Mouse (Mus musculus) T-helper 1 cell (primary cell): ENCODE measurements around the gene Ehmt1.

Experiments used
- in situ Hi-C: fragments of 300-600 bp; cut with MboI, MseI; formaldehyde crosslinking; loops from one replicate; pipeline ENCODE4 v1.15.1; 2025; ENCODE audit warnings: high pct_unique_total_duplicates

Ehmt1 gene

DNA sequence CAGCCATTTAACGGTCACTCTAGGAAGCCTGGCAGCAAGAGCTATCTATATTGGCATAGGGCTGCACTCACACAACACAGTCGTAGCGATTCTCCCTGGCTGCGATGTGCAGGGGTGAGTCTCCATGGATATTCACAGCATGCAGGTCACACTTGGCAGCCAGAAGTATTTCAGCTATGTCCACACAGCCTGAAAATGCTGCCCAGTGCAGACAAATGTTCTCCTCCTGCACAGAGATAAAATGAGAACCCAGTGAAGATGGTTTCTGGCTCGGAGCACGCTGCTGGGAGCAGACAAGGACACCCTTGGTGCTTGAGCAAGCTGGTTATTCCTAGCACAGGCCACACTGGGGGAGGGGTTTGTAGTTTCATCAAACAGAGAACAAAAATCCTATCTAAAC, 113.3 kb downstream of the Ehmt1 start:
- in situ Hi-C loops, result loop anchor here (25.0 kb wide), 1 partner anchor 1619 kb away; no protein-coding TSS in a partner anchor

DNA sequence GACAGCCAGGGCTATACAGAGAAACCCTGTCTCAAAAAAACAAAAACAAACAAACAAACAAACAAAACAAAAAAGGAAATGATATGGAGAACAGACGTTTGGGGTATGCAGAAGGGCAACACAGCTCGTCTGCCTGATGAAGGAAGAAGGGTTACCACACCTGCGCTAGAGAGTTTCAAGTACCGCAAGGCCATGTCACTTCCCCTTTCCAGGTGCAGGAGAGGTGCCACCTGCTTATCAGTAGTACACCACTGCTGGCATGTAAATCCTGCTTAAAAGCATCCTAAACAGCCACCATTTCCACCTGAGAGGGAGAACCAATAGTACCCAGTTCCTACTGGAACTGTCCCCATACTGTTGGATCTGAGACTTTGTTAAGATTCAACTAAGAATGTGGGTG, 113.8 kb downstream of the Ehmt1 start:
- in situ Hi-C loops, result loop anchor here (25.0 kb wide), 1 partner anchor 1618 kb away; no protein-coding TSS in a partner anchor

DNA sequence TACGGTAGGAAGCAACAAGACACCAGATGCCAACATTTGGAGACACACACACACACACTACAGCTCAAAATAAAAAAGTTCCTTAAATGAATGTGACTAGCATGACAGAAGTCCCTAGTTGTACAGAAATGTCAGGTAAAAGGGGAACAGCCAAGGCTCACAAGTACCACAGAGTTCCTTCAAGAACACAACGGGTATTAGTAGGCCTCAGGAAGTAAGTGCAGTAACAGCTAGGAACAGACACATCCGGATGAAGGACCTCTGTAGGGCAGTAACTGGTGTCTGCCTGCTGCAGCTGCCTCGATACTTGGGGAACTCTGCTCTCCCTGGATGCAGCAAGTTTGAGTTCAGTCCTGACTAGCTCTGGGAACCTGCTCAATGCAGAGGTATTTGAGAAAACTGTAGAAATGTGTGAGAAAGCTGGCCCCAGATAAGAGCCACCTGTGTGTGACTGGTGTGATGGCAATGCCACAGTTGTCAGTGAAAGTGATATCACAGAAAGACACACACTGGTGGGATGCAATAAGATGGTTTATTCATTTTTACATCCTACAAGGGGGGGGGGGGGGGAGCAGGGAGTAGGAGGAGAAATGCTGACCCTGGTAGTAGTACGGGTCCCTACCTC, 122.5 kb downstream of the Ehmt1 start:
- in situ Hi-C loops, result no loop called here

DNA sequence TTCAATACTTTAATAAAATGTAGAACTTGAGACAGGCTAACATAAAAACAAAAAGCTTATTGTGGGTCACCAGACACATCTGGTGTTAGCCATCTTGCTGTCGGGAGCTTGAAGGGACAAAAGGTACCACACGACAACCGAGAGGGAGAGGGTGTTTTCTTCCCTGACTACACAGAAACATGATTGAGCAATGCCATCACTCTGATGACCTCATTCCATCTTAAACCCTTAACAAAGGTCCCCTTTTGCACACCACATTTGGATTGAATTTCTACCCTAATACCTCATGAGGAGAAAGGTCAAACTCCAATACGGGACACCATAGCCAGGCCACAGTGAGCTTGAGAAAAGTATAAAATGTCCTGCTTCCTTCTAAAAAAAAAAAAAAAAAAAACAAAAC, 132.2 kb downstream of the Ehmt1 start:
- in situ Hi-C loops, result no loop called here

DNA sequence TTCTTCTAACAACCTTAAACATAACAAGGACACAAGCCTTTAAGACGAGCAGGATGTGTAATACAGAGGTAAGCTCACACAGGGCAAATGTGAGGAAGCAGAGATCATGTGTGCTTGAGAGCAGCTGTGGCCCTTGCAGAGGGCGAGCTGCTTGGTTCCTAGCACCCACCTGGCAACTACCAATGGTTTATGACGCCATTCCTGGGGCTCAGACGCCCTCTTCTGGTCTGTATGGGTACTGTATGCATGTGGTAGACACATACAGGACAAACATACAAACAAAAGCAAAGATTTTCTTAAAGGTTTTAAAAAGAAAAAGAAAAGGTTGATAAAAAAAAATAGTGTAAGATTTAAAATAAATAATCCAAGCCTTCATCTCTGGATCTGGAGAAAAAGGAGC, 138.2 kb downstream of the Ehmt1 start:
- in situ Hi-C loops, result no loop called here

DNA sequence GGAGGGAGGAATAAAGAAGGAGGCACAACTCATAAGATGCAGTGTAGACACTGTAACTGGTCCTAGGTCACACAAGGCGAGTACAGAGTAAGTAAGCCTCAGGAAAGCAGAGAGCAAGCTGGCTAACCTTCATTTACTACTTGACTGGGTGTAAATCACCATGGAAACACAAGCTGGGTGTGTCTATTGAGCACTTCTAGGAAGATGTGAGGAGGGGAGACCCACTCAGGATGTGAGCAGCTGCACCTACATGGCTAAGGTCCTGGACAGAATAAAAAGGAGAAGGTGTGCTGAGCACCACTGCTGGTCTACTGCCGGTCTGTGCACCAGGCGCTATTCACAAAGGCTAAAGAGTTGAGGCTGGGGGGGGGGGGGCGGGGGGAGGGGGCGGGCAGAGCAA, 142.6 kb downstream of the Ehmt1 start:
- in situ Hi-C loops, result no loop called here

DNA sequence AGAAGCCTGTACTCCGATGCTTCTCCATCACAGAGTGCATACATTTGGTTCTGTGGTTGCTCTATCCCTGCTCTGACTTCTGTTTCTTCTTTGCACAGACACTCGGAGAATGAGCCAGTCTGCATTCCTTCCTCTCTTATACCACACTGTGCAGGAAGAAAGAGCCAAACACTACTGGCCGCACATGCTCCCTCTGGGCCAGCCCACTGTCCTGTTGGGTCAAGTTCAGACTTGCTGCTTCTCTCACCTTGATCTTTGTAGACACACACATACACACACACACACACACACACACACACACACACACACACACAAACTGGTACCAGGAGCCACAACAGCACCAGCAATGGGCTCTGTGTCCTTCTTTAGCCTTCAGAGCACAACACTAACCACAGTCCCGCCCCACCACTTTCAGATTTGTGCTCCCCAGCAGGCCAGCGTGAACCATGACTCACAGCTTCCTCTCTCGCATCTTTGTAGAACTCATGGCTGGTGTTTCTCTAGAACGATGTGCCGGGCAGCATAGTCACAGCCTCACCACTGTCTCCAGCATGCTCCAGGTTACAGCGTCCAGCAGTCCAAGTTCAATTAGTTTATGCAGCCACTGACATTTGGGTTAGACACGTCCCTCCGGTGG, 143.3 kb downstream of the Ehmt1 start:
- in situ Hi-C loops, result no loop called here

DNA sequence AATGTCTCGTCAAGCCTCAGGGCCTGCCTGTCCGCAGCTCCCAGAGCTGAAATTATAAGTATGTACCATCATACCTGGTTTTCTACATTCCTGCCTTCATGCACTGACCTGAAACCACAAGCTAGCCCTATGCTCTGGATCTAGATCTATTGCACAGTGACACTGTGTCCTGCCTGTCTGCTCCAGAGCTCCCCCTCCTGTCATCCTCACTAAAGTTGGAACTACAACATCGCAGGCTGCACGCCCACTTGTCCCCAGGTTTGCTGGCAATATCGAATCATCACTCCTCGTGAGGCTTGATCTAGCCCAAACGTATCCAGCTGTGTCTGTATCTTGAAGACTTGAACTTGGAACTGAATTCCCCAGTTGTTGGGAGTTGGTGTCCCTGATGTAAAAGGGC, 144.6 kb downstream of the Ehmt1 start:
- in situ Hi-C loops, result no loop called here

DNA sequence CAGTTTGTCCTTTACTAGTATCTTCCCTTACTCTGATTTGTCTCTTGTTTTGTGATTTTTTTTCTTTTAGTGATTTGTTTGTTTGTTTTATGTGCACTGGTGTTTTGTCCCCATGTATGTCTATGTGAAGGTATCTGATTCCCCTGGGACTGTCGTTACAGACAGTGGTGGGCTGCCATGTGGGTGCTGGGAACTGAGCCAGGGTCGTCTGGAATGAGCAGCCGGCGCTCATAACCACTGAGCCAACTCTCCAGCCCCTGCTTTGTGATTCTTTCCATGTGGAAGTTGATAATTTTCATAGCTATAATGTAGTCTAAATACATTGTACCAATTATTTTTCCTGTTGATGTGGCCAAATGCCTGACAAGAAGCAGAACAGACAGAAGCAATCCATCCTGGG, 148.6 kb downstream of the Ehmt1 start:
- in situ Hi-C loops, result no loop called here

DNA sequence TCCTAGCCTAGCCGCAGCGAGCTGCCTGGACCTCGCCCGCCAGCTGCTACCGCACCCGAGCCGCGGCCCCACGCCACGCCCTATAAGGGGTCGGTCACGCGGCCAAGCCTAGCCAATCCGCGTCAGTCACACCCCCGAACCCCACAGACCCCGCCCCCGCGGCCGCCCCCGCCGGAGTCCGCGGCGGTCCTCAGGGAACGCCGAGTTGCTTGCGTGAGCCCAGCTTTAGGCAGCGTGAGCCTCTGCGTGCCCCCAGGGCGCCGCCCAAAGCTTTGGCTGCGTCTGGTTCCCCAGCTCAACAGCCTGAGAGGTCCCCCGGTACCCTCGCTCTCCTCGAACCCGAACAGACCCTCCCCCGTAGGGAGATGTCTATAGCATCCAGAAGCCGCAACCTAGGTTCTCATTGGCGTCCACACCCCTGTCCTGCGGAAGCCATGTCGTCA, 156.3 kb downstream of the Ehmt1 start, which contains the start of gene Cacna1b:
Gene Cacna1b, minus strand, starts transcription at position 38 of the 443 bp plus-strand sequence.
- in situ Hi-C loops, result no loop called here

DNA sequence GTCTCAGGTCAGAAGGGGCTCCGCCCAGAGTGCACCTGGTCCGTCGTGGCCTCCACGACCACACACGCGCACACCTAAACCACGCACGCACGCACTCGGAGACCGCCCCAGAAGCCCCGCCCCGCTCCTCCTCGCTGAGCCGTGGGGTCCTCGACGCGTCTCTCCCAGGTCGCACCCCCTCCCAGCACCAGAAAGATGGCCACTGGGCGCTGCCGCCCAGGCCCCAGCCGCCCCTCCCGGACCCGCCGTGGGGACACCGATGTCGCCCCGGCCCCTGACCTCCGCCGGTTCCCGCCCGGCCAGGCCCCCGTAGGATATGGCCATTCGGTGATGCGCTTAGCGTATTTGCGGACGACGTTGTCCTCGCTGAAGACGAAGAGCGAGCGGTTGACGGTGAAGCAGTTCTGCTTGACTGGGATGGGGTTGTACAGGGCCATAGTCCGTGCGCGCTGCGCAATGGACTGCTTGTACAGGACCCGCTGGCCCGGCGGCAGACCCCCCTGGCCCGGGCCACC, 156.9 kb downstream of the Ehmt1 start:
- in situ Hi-C loops, result no loop called here

DNA sequence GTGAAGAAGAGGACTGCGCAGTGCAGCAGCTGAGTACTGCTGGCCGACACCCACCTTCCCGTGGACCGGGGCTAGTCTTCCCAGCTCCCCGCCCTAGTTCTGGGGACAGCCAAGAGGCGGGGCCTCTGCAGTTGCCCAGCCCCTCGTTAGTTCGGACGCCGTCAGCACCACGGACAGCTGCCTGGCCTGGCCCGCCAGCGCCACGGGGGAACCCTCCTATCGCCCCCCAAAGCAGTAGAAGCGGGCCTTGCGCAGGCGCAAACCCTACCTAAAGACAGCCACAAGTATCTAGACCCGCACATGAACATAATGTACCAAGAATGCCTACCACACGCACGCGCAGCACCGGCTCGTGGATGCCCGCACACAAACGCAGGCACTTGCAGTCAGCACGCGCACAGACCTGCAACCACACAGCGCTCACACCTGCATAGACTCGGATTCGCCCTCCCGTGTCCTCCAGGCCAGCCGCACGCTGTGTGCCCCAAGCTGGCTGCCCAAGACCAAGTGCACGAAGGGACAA, 157.4 kb downstream of the Ehmt1 start:
- in situ Hi-C loops, result no loop called here

DNA sequence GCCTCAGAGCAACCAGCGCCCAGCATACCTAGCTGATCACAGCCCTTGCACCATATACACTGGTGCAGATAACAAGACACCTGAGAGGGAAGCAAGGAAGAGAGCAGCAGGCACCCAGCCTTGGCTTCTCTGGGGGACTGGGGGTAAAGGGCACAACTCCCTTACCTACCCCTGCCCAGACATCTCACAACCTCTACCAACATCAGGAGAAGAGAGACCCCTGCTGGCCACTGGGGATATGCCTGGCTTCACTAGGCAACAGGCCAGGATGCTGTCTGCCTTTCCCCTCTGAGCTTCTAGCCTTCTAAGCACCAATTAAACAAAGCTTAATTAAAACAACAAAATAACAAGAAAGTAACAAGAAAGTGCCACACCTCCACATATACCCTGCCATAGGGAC, 164.1 kb downstream of the Ehmt1 start:
- in situ Hi-C loops, result no loop called here

DNA sequence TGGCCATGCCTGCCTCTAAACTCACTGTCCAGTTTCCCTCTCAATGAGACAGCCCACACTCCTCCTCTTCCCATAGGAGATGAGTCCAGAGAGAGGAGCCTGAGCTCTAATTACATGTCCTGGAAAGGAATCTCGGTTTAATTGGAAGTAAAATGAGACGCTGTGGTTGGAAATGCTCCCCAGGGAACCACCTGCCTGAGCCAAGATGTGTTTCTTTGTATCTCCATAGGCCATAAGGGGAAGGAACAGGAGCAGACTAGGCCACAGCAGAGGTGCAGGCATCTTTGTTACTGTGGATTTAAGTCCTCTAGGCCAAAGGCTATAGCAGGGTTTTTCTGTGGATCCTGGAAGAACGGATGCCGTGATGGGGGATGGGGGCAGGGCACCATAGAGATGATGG, 166.8 kb downstream of the Ehmt1 start:
- in situ Hi-C loops, result no loop called here

DNA sequence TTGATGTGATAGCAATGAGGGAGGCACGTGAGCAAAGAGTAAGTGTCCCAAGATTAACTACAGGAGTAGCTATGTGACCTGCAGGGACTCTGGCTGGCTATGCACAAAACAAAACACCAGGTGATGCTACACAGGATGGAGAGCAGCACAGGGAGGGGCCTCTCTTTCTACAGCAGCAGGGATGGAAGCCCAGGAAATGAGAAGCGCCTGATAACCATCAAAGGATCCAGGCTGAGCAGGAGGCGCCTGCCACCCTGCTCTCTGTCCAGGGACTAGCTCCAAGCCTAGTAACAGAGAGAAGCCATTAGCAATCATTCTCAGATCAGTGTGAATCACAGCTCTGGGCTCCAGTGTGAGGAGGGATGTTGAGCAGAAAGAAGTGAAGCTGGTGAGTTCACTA, 169.4 kb downstream of the Ehmt1 start:
- in situ Hi-C loops, result no loop called here

DNA sequence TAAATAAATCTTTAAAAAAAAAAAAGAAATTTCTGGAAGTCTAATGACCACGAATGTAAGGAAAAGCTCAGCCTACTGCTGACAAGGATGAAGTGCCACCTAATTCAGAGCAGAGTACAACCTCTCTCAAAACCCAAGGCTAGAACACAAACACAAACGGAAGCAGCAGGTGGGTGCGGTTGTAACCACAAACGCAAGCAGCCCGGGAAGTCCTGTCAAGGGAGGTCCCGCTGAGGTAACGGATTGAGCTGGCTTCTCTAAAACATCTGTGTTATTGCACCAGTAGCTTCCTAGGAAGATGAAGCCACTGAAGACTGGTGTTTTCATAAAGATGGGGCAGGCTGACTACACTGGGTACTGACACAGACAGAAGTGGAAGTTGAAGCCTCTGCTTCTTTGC, 171.5 kb downstream of the Ehmt1 start:
- in situ Hi-C loops, result no loop called here
